9 mouse cellular contexts compared by ENCODE assay signal in genomic region chr7:46378983-46379382, GRCm38 (mm10). TPM values are rescaled to one million over a fixed set of nuclear protein-coding genes. Genes with fewer than 3 reads are reported as not detected.
DNase-seq lines count a peak whose midpoint lies in the region; ATAC-seq lines count a peak whose summit lies in the region.
"Had no signal": no experiment of that assay in that cellular context is flagged by ENCODE, and none has a peak within 500 bp of the region (broad histone marks: within the 10 kb centered on the region; RNA-seq: fewer than 3 reads in every experiment).

No protein-coding gene starts in this region.

- H3K4me1 ChIP-seq in heart, embryonic 12.5 days (replicated peaks) = peaks cover 14% of the 10 kb centered on the region
- H3K4me1 ChIP-seq in forebrain, embryonic 14.5 days (ENCODE audit: control insufficient read depth, insufficient read depth, low read length) = no peaks in the 10 kb centered on the region

- H3K27ac ChIP-seq in heart, embryonic 12.5 days (ENCODE audit: poor library complexity, severe bottlenecking) = no peak overlapping the region
- no peak overlapping the region for H3K27ac ChIP-seq in forebrain, embryonic 14.5 days (ENCODE audit: low read depth, low read length)
- H3K27ac ChIP-seq: stomach, embryonic 15.5 days had no signal

- H3K27me3 ChIP-seq in heart, embryonic 12.5 days (replicated peaks) = peaks cover 85% of the 10 kb centered on the region
- peaks cover 39% of the 10 kb centered on the region for H3K27me3 ChIP-seq in forebrain, embryonic 14.5 days (replicated peaks; ENCODE audit: control insufficient read depth, insufficient read depth, low read length)

- DNase-seq in heart, adult 11 months = peak; percentile 92
- DNase-seq in B cell, adult 2 months = peak; percentile 72 to 76
- peak; percentile 84 for DNase-seq in adrenal gland, postnatal 14 days
- peak; percentile 84 for DNase-seq in forebrain, embryonic 14.5 days (ENCODE audit: low spot score)
- DNase-seq in kidney, postnatal 25 days = peak; percentile 46 to 52
- DNase-seq in lung, postnatal 25 days (ENCODE audit: low spot score) = peak; percentile 24
- DNase-seq in spleen, postnatal 4 days (ENCODE audit: low spot score in 2 of 2) = peak; percentile 27 to 72

- no peak for ATAC-seq in heart, embryonic 12.5 days (ENCODE audit: insufficient number of reproducible peaks, low FRiP score)
- peak; percentile 74; the same call in 1 of the 2 replicates for ATAC-seq in forebrain, embryonic 14.5 days

- no peaks in the 10 kb centered on the region for H3K9me3 ChIP-seq in heart, embryonic 12.5 days (replicated peaks)
- no peaks in the 10 kb centered on the region for H3K9me3 ChIP-seq in forebrain, embryonic 14.5 days (replicated peaks; ENCODE audit: control insufficient read depth, low read length)
- H3K9me3 ChIP-seq: stomach, embryonic 15.5 days had no signal

- no peak overlapping the region for H3K9ac ChIP-seq in heart, embryonic 12.5 days
- H3K9ac ChIP-seq in forebrain, embryonic 14.5 days (ENCODE audit: low read length) = no peak overlapping the region
- H3K9ac ChIP-seq: stomach, embryonic 15.5 days had no signal

- whole genome bisulfite sequencing in heart, embryonic 12.5 days = 9% methylated on average over 16 of the region's 16 CpGs
- 7% methylated on average over 16 of the region's 16 CpGs for WGBS in forebrain, embryonic 14.5 days

- no peaks in the 10 kb centered on the region for H3K36me3 ChIP-seq in heart, embryonic 12.5 days
- H3K36me3 ChIP-seq in forebrain, embryonic 14.5 days (ENCODE audit: control insufficient read depth, insufficient read depth, low read length) = no peaks in the 10 kb centered on the region
- H3K36me3 ChIP-seq: stomach, embryonic 15.5 days had no signal

- no peak overlapping the region for H3K4me2 ChIP-seq in heart, embryonic 12.5 days
- H3K4me2 ChIP-seq in forebrain, embryonic 14.5 days (ENCODE audit: low read length) = no peak overlapping the region
- H3K4me2 ChIP-seq: stomach, embryonic 15.5 days had no signal

- no peak overlapping the region for H3K4me3 ChIP-seq in heart, embryonic 12.5 days
- H3K4me3 ChIP-seq in forebrain, embryonic 14.5 days (ENCODE audit: low read depth, low read length) = no peak overlapping the region
- H3K4me3 ChIP-seq: stomach, embryonic 15.5 days had no signal

RNA-seq across cellular contexts. Expression of gene Myod1, which starts 2.7 kb away (rescaled TPM):
- 0.30 and 0.50 TPM in 2 replicates for polyA plus RNA-seq in heart, embryonic 12.5 days (2016; fragmentation: Nextera tagmentation; extraction: Ambion mirVana)
- not detected in 2 replicates for total RNA-seq in adrenal gland, postnatal 14 days (2021)
- polyA plus RNA-seq in forebrain, embryonic 14.5 days (2014; fragmentation: Nextera tagmentation; extraction: Ambion mirVana) = 0.15 TPM in 1 of 2 replicates, not detected in the other

RNA-seq across cellular contexts. Expression of gene Kcnc1, which starts 17.3 kb away (rescaled TPM):
- polyA plus RNA-seq in heart, embryonic 12.5 days (2016; fragmentation: Nextera tagmentation; extraction: Ambion mirVana) = 0.23 TPM in 1 of 2 replicates, not detected in the other
- total RNA-seq in adrenal gland, postnatal 14 days (2021) = 0.44 and 0.56 TPM in 2 replicates
- polyA plus RNA-seq in forebrain, embryonic 14.5 days (2014; fragmentation: Nextera tagmentation; extraction: Ambion mirVana) = 3.6 and 6.0 TPM in 2 replicates

Comparison
In these comparisons a context has a peak if more than half of its experiments do, and no peak if none do; other contexts are left out.
1. DNase-seq: peak in every context shown above with its lines; median percentile 92 in heart, adult 11 months; 84 in adrenal gland, postnatal 14 days; 84 in forebrain, embryonic 14.5 days; 74 in B cell, adult 2 months; 50 in spleen, postnatal 4 days; 49 in kidney, postnatal 25 days; 24 in lung, postnatal 25 days.